Mouse (Mus musculus): ENCODE results near the gene B4galnt1.
"Not testable (repeated sequence)": the region's sequence is repeated elsewhere in the genome, so short reads cannot be mapped to it uniquely, and the experiment has no call there.

Gene B4galnt1

DNA sequence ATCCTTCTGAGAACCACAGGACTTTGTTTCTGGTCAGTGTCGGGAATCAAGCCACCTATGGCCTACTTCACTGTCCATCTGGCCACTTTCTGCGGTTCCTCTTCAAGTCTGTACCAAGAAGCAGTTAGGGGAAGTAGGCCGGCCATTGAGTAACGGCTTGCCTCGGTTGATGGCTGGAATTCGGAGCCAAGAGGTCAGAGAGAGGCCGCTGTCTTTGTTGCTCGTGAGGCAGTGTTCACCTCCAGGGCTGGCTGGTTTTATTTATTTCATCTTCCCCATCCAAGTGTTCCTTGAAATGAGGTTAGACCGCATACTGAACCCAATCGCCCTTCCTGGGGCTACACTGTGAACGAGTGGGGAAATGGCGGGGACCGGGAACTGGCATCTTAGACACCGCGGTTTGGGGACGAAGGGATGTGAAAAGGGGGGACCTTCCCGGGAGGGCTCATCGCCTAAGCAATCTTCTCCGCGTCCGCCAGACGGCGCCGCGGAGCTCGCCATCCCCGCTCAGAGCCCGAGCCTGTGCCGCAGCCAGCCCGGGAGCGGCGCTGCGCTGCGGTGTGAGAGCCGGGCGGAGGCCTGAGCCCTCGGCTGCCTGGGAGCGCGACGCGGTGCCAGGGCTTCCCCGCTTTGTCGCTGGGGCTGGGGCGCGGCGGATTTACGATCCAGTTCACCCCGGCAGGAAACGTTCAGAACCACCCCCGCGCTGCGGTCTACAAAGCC is at the start of gene B4galnt1:
Gene B4galnt1 (plus strand): TSS at position 595 of the 723 bp plus-strand sequence.
- peak; percentile 61 to 71 for DNase-seq (ENCODE audit: low spot score in 2 of 2)

GRCm38 (mm10) chr10:127118470-127118869 is 46.6 kb upstream of the B4galnt1 start:
- DNase-seq (ENCODE audit: low spot score in 2 of 2), result no peak

DNA sequence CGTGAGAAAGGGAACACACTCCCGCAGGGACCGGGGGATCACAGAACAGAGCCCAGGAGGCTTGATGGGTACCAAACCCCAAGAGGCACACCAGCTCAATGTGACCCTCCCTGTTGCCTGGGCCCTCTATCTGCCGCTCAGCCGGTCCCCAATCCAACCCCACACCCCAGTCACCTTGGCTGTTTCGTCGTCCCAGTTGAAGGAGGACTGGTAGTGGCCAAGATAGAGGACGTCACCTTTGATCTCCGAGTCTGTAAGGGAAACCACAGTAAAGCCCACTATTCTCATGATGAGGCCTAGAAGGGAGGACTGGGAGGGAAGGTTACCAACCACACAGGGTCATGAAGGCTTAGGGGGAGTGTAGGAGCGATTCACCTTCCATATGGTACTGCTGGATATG is 45.8 kb upstream of the B4galnt1 start:
- no peak for DNase-seq (ENCODE audit: low spot score in 2 of 2)

GRCm38 (mm10) chr10:127120301-127121065 is 44.5 kb upstream of the B4galnt1 start:
- DNase-seq (ENCODE audit: low spot score in 2 of 2), result peak in 1 of 2 experiments; percentile 8

- DNase-seq (ENCODE audit: low spot score in 2 of 2), result peak; percentile 98 to 99
These were observed 44.0 kb upstream of the B4galnt1 start, which contains the start of gene Os9 for GRCm38 (mm10) chr10:127121066-127121477. Os9 (minus strand) TSS chr10:127121131.

DNA sequence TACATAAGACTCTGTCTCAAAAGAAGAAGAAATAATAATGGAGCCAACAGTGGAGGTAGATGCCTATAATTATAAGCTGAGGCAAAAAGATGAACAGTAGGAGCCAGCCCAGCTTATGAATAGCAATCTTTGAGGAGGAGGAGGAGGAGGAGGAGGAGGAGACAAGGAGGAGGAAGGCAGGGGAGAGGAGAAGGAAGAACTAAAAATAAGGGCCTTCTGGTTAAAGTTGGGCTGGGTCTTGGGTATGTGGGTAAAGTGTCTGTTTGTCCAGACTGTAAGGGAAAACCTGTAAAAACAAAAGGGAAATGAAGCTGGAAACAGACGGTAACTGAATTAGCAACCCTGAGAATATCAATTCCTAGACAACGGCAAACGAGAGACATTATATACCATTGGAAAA is 43.0 kb upstream of the B4galnt1 start:
- no peak for DNase-seq (ENCODE audit: low spot score in 2 of 2)

DNA sequence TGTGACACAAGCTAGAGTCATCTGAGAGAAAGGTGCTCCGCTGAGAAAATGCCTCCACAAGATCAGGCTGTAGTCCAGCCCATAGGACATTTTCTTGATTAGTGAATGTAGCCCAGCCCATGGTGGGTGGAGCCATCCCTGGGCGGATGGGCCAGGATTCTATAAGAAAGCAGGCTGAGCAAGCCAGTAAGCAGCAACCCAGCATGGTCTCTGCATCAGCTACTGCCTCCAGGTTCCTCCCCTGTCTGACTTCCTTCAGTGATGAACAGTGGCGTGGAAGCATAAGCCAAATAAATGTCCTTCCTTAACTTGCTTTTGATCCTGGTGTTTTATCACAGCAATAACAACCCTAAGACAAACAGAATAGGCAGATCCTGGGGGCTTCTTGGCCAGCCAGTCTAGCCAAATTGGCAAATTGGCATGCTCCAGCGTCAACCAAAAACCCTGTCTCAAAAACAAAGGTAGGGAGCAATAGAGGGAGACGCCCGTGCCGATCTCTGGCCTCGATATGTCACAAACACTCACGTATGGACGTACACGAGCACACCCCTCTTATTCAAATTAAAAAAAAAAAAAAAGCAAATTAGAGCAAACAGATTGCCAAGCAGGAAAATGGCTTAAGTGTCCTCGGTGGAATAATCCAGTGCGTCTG is 42.1 kb upstream of the B4galnt1 start:
- DNase-seq (ENCODE audit: low spot score in 2 of 2), result no peak

- peak; percentile 31 to 49 for DNase-seq (ENCODE audit: low spot score in 2 of 2)
These were observed 41.6 kb upstream of the B4galnt1 start for GRCm38 (mm10) chr10:127123436-127123805.

- DNase-seq (ENCODE audit: low spot score in 2 of 2), result no peak
These were observed 39.6 kb upstream of the B4galnt1 start for GRCm38 (mm10) chr10:127125210-127126001.

DNA sequence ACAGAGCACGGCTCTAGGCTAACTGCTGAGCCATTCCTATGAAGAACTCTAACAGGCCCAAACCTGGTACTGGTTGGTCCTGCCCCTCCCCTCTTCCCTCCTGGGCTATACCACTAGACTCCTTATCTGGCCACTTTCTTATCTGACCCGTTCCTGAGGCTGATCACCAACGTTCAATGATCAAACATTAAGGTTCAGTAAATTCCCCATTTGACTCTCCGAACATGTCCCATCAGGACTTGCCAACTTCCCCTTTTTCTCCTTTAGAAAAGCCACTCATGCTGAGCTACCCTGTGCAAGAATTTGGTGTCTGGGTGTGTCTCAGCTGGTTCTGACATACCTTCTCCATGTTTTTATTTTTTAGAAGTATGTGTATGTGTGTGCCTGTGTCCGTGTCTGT is 38.4 kb upstream of the B4galnt1 start:
- no peak for DNase-seq (ENCODE audit: low spot score in 2 of 2)

DNA sequence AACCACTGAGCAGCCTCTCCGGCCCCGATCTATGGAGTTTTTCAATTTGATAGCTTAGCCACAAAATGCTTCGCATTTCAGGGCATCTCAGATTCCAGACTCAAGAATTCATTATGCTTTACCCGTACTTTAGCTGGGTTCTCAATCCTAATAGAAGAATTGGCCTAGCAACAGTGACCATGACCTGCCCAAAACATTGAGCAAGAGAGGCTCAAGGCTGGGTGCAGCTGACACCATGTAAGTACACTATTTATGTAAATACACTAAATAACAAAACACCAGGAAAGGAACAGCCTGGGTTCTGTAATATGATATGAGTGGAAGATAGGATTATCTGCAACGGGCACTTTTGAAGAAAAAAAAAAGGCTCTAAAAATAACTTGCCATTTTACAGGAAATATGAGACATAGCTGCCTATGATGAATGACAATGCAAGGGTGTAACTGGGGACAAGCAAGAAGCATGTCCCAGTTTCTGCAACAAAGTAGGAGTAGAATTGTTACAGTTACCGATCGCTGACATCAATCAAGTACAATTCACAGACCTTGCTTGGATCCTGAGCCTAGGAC is 37.2 kb upstream of the B4galnt1 start:
- DNase-seq (ENCODE audit: low spot score in 2 of 2), result no peak

DNA sequence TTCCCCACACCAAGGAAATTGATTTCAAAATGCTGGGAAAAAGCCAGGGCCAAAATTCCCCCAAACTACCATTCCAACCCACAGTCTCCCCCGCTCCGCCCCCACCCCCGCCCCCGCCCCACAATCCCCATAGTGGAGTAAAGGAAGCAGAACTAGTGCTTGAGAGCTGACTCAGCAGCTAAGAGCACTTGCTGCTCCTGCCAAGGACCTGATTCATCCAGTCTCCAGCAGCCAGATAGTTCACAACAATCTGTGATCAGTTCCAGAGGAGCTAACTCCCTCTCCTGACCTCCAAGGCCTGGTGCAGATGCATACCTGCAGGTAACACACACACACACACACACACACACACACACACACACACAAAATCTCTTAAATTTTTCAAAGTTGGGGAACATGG is 35.6 kb upstream of the B4galnt1 start:
- no peak for DNase-seq (ENCODE audit: low spot score in 2 of 2)

GRCm38 (mm10) chr10:127132469-127132868 is 32.6 kb upstream of the B4galnt1 start:
- DNase-seq (ENCODE audit: low spot score in 2 of 2), result no peak

DNA sequence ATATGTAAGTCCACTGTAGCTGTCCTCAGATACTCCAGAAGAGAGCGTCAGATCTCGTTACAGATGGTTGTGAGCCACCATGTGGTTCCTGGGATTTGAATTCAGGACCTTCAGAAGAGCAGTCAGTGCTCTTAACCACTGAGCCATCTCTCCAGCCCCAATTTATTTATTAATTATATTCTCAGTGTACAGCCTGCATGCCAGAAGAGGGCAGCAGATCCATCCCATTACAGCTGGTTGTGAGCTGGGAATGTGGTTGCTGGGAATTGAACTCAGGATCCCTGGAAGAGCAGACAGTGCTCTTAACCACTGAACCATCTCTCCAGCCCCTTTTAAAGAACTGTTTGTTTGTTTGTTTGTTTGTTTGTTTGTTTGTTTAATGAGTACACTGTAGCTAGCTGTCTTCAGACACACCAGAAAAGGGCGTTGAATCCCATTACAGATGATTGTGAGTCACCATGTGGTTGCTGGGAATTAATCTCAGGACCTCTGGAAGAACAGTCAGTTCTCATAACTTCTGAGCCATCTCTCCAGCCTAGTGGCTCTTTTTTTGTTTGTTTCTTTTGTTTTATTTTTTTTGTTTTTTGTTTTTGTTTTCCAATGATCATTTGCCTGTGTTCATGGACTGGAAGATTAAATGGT is 30.5 kb upstream of the B4galnt1 start:
- not testable (repeated sequence) for DNase-seq (ENCODE audit: low spot score in 2 of 2)

- no peak for DNase-seq (ENCODE audit: low spot score in 2 of 2)
These were observed 29.7 kb upstream of the B4galnt1 start for GRCm38 (mm10) chr10:127135118-127135836.

DNA sequence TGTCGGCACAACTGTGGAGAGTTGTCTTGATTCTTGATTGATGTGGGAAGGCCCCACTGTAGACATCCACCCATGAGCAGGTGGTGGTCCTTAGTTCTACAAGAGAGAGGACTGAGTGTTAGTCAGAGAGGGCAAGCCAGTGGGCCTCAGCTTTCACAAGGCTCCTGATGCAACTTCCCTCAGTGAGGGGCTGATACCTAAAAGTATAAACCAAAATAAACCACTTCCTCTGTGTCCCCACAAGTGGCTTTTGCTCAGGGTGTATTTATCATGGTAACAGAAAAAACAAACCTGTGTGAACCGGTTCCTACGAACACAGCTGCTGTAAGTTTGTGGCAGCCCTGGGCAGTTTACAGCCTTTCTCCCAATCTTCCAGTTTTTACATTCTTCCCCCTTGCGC is 28.5 kb upstream of the B4galnt1 start:
- DNase-seq (ENCODE audit: low spot score in 2 of 2), result no peak

DNA sequence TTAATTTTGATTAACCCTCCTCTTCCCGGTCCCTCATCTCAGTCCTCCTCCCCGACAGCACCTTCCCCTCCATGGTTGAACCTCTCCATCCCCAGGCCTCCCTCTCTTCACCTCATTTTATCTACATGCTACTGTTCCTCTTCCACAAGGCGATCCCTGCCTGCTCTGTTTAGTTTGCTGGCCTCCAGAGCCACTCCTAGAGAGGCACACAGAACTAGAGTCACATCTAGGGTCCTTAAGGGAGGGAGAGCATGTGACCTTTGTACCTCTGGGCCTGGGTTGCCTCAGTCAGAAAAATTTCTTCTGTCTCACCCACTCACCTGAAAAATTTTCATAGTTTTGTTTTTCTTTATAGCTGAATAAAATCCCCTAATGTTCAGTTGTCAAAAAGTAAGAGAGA is 27.1 kb upstream of the B4galnt1 start:
- no peak for DNase-seq (ENCODE audit: low spot score in 2 of 2)

GRCm38 (mm10) chr10:127138328-127139141 is 26.5 kb upstream of the B4galnt1 start:
- no peak for DNase-seq (ENCODE audit: low spot score in 2 of 2)

DNA sequence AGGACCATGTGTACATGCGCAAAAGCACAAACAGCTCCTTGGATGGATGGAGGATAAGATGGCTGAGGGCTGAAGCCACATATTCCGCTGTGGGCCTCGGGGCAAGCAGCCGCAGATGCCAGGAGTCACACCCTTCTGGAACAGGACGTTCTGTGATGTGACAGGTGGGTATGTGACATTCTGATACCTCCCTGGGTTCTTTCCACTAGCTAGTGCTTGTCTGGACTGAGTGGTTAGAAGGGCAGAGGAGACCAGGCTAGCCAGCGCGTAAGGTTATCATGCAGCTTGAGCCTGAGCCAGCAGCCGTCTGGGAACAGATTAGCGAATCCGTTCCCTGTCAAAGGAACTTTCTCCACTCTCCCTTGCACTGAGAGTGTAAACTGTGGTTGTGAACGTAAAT is 24.1 kb upstream of the B4galnt1 start:
- no peak for DNase-seq (ENCODE audit: low spot score in 2 of 2)
